In genomic region chr8:122945775-122946174, GRCm38 (mm10) we compare ENCODE assay signal across 17 mouse cellular contexts.
"Had no signal": no experiment of that assay in that cellular context is flagged by ENCODE, and none has a peak within 500 bp of the region (broad histone marks: within the 10 kb centered on the region; RNA-seq: fewer than 3 reads in every experiment).

No protein-coding gene starts in this region.

- DNase-seq: lung, adult 2 months; lung, postnatal 14 days; lung, postnatal 36 days; midbrain, embryonic 14.5 days; right cerebral cortex, postnatal 14 days; thymus, adult 18-20 months; thymus, postnatal 14 days; thymus, postnatal 36 days had no signal

- H3K9me3 ChIP-seq: lung, embryonic 15.5 days; midbrain, embryonic 10.5 days; midbrain, embryonic 12.5 days; neural tube, embryonic 12.5 days; stomach, embryonic 15.5 days had no signal

- H3K27me3 ChIP-seq: lung, embryonic 15.5 days; midbrain, embryonic 12.5 days; neural tube, embryonic 12.5 days; stomach, embryonic 15.5 days had no signal

- H3K4me2 ChIP-seq: lung, embryonic 15.5 days; midbrain, embryonic 12.5 days; neural tube, embryonic 12.5 days; stomach, embryonic 15.5 days had no signal

- H3K27ac ChIP-seq: lung, embryonic 15.5 days; macrophage; midbrain, embryonic 10.5 days; midbrain, embryonic 12.5 days; neural tube, embryonic 12.5 days; stomach, embryonic 15.5 days; stomach, postnatal 0 days had no signal

- H3K9ac ChIP-seq: lung, embryonic 15.5 days; midbrain, embryonic 12.5 days; neural tube, embryonic 12.5 days; stomach, embryonic 15.5 days had no signal

- H3K36me3 ChIP-seq: lung, embryonic 15.5 days; midbrain, embryonic 12.5 days; neural tube, embryonic 12.5 days; stomach, embryonic 15.5 days had no signal

- H3K4me3 ChIP-seq: lung, embryonic 15.5 days; midbrain, embryonic 10.5 days; midbrain, embryonic 12.5 days; neural tube, embryonic 12.5 days; stomach, embryonic 15.5 days had no signal

- ATAC-seq: lung, postnatal 0 days; midbrain, embryonic 16.5 days had no signal
